Mouse (Mus musculus): Measurements from ENCODE around the gene Vmn2r91. TPM values are rescaled to one million over a fixed set of nuclear protein-coding genes. Genes with fewer than 3 reads are reported as not detected.
"Not testable (repeated sequence)": the region's sequence is repeated elsewhere in the genome, so short reads cannot be mapped to it uniquely, and the experiment has no call there.

Gene Vmn2r91
- not detected in 2 replicates for polyA plus RNA-seq (2016; fragmentation: Nextera tagmentation; extraction: Ambion mirVana)

DNA sequence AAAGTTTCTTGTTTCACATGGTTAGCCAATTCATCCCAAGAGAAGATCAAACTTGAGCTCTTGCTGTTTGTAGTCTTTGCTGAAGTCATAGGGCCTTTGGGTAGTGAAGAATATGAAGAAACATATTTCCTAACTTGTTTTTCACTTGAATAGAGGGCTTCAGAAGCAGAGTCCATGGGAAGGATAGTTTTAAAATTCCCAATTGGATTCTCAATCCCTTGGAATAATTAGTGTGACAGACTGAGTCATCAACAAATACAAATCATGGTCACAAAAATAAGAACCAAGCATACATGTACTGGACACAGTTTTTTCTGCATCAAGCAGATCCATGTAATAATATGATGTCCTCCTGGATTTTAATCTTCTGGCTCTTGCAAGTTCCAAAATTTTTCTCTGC is at the start of gene Vmn2r91:
TSS of gene Vmn2r91 (plus strand) at position 301 of the 400 bp plus-strand sequence.
- not testable (repeated sequence) for H3K9me3 ChIP-seq (replicated peaks); H3K36me3 ChIP-seq; H3K4me3 ChIP-seq; H3K4me1 ChIP-seq; H3K27ac ChIP-seq; DNase-seq (ENCODE audit: low spot score); H3K27me3 ChIP-seq (ENCODE audit: low read depth, poor library complexity, severe bottlenecking)

DNA sequence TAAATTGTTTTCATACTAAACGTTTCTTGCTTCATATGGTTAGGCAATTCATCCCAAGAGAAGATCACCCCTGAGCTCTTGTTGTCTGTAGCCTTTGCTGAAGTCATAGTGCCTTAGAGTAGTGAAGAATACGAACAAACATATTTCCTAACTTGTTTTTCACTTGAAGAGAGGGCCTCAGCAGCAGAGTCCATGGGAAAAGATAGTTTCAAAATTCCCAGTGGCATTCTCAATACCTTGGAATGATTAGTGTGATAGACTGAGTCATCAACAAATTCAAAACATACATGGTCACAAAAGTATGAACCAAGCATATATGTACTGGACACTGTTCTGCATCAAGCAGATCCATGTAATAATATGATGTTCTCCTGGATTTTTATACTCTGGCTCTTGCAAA is 35.7 kb upstream of the Vmn2r91 start, which contains the start of gene Vmn2r124:
TSS of gene Vmn2r124 (plus strand) at position 301 of the 400 bp plus-strand sequence.
- Histone ChIP-seq H3K4me1 (no peaks in the 10 kb centered on the region), H3K27ac (no peak within 1 kb of the TSS), H3K9me3 (replicated peaks) (no peaks in the 10 kb centered on the region), H3K4me3 (no peak within 1 kb of the TSS), H3K27me3 (ENCODE audit: low read depth, poor library complexity, severe bottlenecking) (no peaks in the 10 kb centered on the region), H3K36me3 (no peaks in the 10 kb centered on the region)
- DNase-seq (ENCODE audit: low spot score) = no peak
- WGBS = 74% methylated on average over 2 of the region's 2 CpGs

DNA sequence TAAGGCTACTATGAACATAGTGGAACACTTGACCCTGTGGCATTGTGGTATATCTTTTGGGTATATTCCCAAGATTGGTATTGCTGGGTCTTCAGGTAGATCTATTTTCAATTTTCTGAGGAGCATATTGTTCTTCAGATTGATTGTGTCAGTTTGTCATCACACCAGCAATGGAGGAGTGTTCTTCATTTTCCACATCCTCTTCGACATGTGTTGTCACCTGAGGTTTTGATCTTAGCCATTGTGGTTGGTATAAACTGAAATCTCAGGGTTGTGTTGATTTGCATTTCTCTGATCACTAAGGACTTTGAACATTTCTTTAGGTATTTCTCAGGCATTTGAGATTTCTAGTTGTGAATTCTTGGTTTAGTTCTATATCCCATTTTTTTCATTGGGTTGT is 10.8 kb downstream of the Vmn2r91 start:
- H3K27me3 ChIP-seq (ENCODE audit: low read depth, poor library complexity, severe bottlenecking); H3K9me3 ChIP-seq (replicated peaks); H3K27ac ChIP-seq; H3K36me3 ChIP-seq; DNase-seq (ENCODE audit: low spot score); H3K4me1 ChIP-seq; H3K4me3 ChIP-seq: not testable (repeated sequence)
- 70% methylated on average over 1 of the region's 1 CpGs for WGBS

DNA sequence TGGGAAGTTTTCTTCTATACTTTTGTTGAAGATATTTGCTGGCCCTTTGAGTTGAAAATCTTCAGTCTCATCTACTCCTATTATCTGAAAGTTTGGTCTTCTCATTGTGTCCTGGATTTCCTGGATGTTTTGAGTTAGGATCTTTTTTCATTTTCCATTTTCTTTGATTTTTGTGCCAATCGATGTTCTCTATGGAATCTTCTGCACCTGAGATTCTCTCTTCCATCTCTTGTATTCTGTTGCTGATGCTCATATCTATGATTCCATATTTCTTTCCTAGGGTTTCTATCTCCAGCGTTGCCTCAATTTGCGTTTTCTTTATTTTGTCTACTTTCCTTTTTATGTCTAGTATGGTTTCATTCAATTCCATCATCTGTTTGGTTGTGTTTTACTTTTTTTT is 17.4 kb downstream of the Vmn2r91 start:
- not testable (repeated sequence) for H3K4me3 ChIP-seq; H3K9me3 ChIP-seq (replicated peaks); DNase-seq (ENCODE audit: low spot score); H3K27me3 ChIP-seq (ENCODE audit: low read depth, poor library complexity, severe bottlenecking); H3K4me1 ChIP-seq; H3K36me3 ChIP-seq; H3K27ac ChIP-seq
- 91% methylated on average over 3 of the region's 3 CpGs for WGBS

DNA sequence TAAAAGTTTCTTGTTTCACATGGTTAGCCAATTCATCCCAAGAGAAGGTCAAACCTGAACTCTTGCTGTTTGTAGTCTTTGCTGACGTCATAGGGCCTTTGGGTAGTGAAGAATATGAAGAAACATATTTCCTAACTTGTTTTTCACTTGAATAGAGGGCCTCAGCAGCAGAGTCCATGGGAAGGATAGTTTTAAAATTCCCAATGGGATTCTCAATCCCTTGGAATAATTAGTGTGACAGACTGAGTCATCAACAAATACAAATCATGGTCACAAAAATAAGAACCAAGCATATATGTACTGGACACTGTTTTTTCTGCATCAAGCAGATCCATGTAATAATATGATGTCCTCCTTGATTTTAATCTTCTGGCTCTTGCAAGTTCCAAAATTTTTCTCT is 66.8 kb downstream of the Vmn2r91 start, which contains the start of gene Vmn2r92:
TSS of gene Vmn2r92 (plus strand) at position 301 of the 400 bp plus-strand sequence.
- not testable (repeated sequence) for H3K36me3 ChIP-seq; H3K4me1 ChIP-seq; H3K27me3 ChIP-seq (ENCODE audit: low read depth, poor library complexity, severe bottlenecking); H3K27ac ChIP-seq; H3K4me3 ChIP-seq; H3K9me3 ChIP-seq (replicated peaks); DNase-seq (ENCODE audit: low spot score)
- WGBS = 83% methylated on average over 1 of the region's 1 CpGs

DNA sequence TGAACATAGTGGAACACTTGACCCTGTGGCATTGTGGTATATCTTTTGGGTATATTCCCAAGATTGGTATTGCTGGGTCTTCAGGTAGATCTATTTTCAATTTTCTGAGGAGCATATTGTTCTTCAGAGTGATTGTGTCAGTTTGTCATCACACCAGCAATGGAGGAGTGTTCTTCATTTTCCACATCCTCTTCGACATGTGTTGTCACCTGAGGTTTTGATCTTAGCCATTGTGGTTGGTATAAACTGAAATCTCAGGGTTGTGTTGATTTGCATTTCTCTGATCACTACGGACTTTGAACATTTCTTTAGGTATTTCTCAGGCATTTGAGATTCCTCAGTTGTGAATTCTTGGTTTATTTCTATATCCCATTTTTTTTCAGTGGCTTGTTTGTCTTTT is 76.4 kb downstream of the Vmn2r91 start:
- 81% methylated on average over 2 of the region's 2 CpGs for WGBS
- not testable (repeated sequence) for DNase-seq (ENCODE audit: low spot score); H3K4me3 ChIP-seq; H3K9me3 ChIP-seq (replicated peaks); H3K27me3 ChIP-seq (ENCODE audit: low read depth, poor library complexity, severe bottlenecking); H3K36me3 ChIP-seq; H3K4me1 ChIP-seq; H3K27ac ChIP-seq

Other genes with a start within 250 kb of the Vmn2r91 start
- gene Has1, start 229.8 kb upstream of the Vmn2r91 start, polyA plus RNA-seq (2016; fragmentation: Nextera tagmentation; extraction: Ambion mirVana) = 1.2 and 2.1 TPM in 2 replicates
- not detected in 2 replicates for gene Fpr1, start 201.1 kb upstream of the Vmn2r91 start, polyA plus RNA-seq (2016; fragmentation: Nextera tagmentation; extraction: Ambion mirVana)
- gene Fpr2, start 197.2 kb upstream of the Vmn2r91 start, polyA plus RNA-seq (2016; fragmentation: Nextera tagmentation; extraction: Ambion mirVana) = 0.16 TPM in 1 of 2 replicates, not detected in the other
- gene Fpr3, start 197.2 kb upstream of the Vmn2r91 start, polyA plus RNA-seq (2016; fragmentation: Nextera tagmentation; extraction: Ambion mirVana) = not detected in 2 replicates
- gene Fpr-rs4, start 63.3 kb upstream of the Vmn2r91 start, polyA plus RNA-seq (2016; fragmentation: Nextera tagmentation; extraction: Ambion mirVana) = not detected in 2 replicates
- not detected in 2 replicates for gene Vmn2r124, start 35.6 kb upstream of the Vmn2r91 start, polyA plus RNA-seq (2016; fragmentation: Nextera tagmentation; extraction: Ambion mirVana)
- gene Vmn2r92, start 66.9 kb downstream of the Vmn2r91 start, polyA plus RNA-seq (2016; fragmentation: Nextera tagmentation; extraction: Ambion mirVana) = not detected in 2 replicates
- not detected in 2 replicates for gene Vmn2r94, start 192.7 kb downstream of the Vmn2r91 start, polyA plus RNA-seq (2016; fragmentation: Nextera tagmentation; extraction: Ambion mirVana)
- not detected in 2 replicates for gene Vmn2r93, start 213.1 kb downstream of the Vmn2r91 start, polyA plus RNA-seq (2016; fragmentation: Nextera tagmentation; extraction: Ambion mirVana)